Comparison of ENCODE assay signal across 13 mouse cellular contexts in genomic region chr1:131068011-131068727, GRCm38 (mm10). TPM values are rescaled to one million over a fixed set of nuclear protein-coding genes. Genes with fewer than 3 reads are reported as not detected.
A peak's percentile ranks its signal among the peaks of the same experiment; 100 is the strongest.
DNase-seq lines count a peak whose midpoint lies in the region; ATAC-seq and TF ChIP-seq lines count a peak whose summit lies in the region.
"Had no signal": no experiment of that assay in that cellular context is flagged by ENCODE, and none has a peak within 500 bp of the region (broad histone marks: within the 10 kb centered on the region; RNA-seq: fewer than 3 reads in every experiment).

No protein-coding gene starts in this region.

- no peak overlapping the region for H3K4me3 ChIP-seq in kidney, embryonic 16.5 days (ENCODE audit: low read length)
- H3K4me3 ChIP-seq in intestine, embryonic 16.5 days (ENCODE audit: low read length) = no peak overlapping the region
- no peak overlapping the region for H3K4me3 ChIP-seq in lung, adult 2 months (replicated peaks; ENCODE audit: extremely low read depth, low read depth, low read length)
- H3K4me3 ChIP-seq: forebrain, embryonic 15.5 days; midbrain, embryonic 15.5 days had no signal

- no peak for TF ChIP-seq CTCF in lung, adult 2 months (IDR thresholded peaks at IDR 0.05; ENCODE audit: insufficient read depth, low read length)

- 85% methylated on average over 10 of the region's 10 CpGs for WGBS in kidney, embryonic 16.5 days
- 84% methylated on average over 10 of the region's 10 CpGs for WGBS in intestine, embryonic 16.5 days
- 71% methylated on average over 10 of the region's 10 CpGs for WGBS in lung, adult 2 months

- no peak overlapping the region for H3K9ac ChIP-seq in kidney, embryonic 16.5 days (replicated peaks; ENCODE audit: low read length)
- no peak overlapping the region for H3K9ac ChIP-seq in intestine, embryonic 16.5 days (ENCODE audit: low read depth, low read length)
- H3K9ac ChIP-seq: forebrain, embryonic 15.5 days; midbrain, embryonic 15.5 days had no signal

- H3K36me3 ChIP-seq in kidney, embryonic 16.5 days (ENCODE audit: insufficient read depth, low read length) = no peaks in the 10 kb centered on the region; the same call in 1 of the 2 replicates
- no peaks in the 10 kb centered on the region for H3K36me3 ChIP-seq in intestine, embryonic 16.5 days (ENCODE audit: control insufficient read depth, insufficient read depth, low read length)
- H3K36me3 ChIP-seq: forebrain, embryonic 15.5 days; midbrain, embryonic 15.5 days had no signal

- peaks cover 16% of the 10 kb centered on the region for H3K4me1 ChIP-seq in kidney, embryonic 16.5 days (ENCODE audit: insufficient read depth, low read length)
- H3K4me1 ChIP-seq in intestine, embryonic 16.5 days (ENCODE audit: control insufficient read depth, insufficient read depth, low read length) = peaks cover 17% of the 10 kb centered on the region; the same call in 1 of the 2 replicates
- peaks cover 7% of the 10 kb centered on the region; the same call in 1 of the 2 replicates for H3K4me1 ChIP-seq in lung, adult 2 months (ENCODE audit: control insufficient read depth, insufficient read depth, low read length)

- DNase-seq in kidney, adult 11 months = peak; percentile 69
- DNase-seq in c-Kit-positive CD71-positive TER-119-negative erythroid progenitor cells, embryonic 14.5 days (ENCODE audit: low read depth) = peak; percentile 61
- DNase-seq in lung, adult 2 months = no peak
- DNase-seq in thymus, postnatal 25 days = no peak
- DNase-seq in ovary, postnatal 10 days (ENCODE audit: low spot score) = no peak
- DNase-seq: lung, adult 18-20 months; spleen, adult 18-20 months; thymus, postnatal 4 days had no signal

- no peak overlapping the region for H3K4me2 ChIP-seq in kidney, embryonic 16.5 days (replicated peaks; ENCODE audit: low read depth, low read length)
- no peak overlapping the region for H3K4me2 ChIP-seq in intestine, embryonic 16.5 days (ENCODE audit: low read depth, low read length)
- H3K4me2 ChIP-seq: forebrain, embryonic 15.5 days; midbrain, embryonic 15.5 days had no signal

- H3K27me3 ChIP-seq in kidney, embryonic 16.5 days (ENCODE audit: insufficient read depth, low read length) = no peaks in the 10 kb centered on the region
- no peaks in the 10 kb centered on the region for H3K27me3 ChIP-seq in intestine, embryonic 16.5 days (replicated peaks; ENCODE audit: control insufficient read depth, insufficient read depth, low read length)
- H3K27me3 ChIP-seq: forebrain, embryonic 15.5 days; midbrain, embryonic 15.5 days had no signal

- no peak overlapping the region for H3K27ac ChIP-seq in kidney, embryonic 16.5 days (ENCODE audit: low read length)
- no peak overlapping the region for H3K27ac ChIP-seq in intestine, embryonic 16.5 days (ENCODE audit: low read length)
- H3K27ac ChIP-seq: forebrain, embryonic 15.5 days; midbrain, embryonic 15.5 days had no signal

- no peaks in the 10 kb centered on the region for H3K9me3 ChIP-seq in kidney, embryonic 16.5 days (ENCODE audit: low read length)
- H3K9me3 ChIP-seq in intestine, embryonic 16.5 days (ENCODE audit: control insufficient read depth, low read length) = no peaks in the 10 kb centered on the region
- H3K9me3 ChIP-seq: forebrain, embryonic 15.5 days; midbrain, embryonic 15.5 days had no signal

- ATAC-seq in kidney, embryonic 16.5 days (ENCODE audit: low FRiP score, low TSS enrichment) = no peak
- peak; percentile 70 for ATAC-seq in intestine, embryonic 16.5 days
- ATAC-seq in megakaryocyte, adult 5-6 weeks (ENCODE audit: poor library complexity, severe bottlenecking) = peak; percentile 69
- ATAC-seq: forebrain, embryonic 15.5 days; midbrain, embryonic 15.5 days had no signal

- no peak for TF ChIP-seq POLR2A in lung, adult 2 months (IDR thresholded peaks at IDR 0.05; ENCODE audit: borderline replicate concordance, extremely low read depth, low read depth, low read length)

RNA-seq across cellular contexts. Expression of gene Mapkapk2, which starts 29.5 kb away (rescaled TPM):
- 26.5 and 43.9 TPM in 2 replicates for polyA plus RNA-seq in kidney, embryonic 16.5 days (2015; fragmentation: Nextera tagmentation; extraction: Ambion mirVana)
- 13.1 and 23.5 TPM in 2 replicates for polyA plus RNA-seq in intestine, embryonic 16.5 days (2015; fragmentation: Nextera tagmentation; extraction: Ambion mirVana)
- 210 and 215 TPM in 2 replicates for total RNA-seq in megakaryocyte, adult 5-6 weeks (2015)
- total RNA-seq in megakaryocyte, adult 5-6 weeks (2017) = 210 and 216 TPM in 2 replicates
- 91.4 and 120 TPM in 2 replicates for polyA plus RNA-seq in lung, adult 2 months (2012; rRNA removed)

RNA-seq across cellular contexts. Expression of gene Il10, which starts 48.5 kb away (rescaled TPM):
- not detected in 2 replicates for polyA plus RNA-seq in kidney, embryonic 16.5 days (2015; fragmentation: Nextera tagmentation; extraction: Ambion mirVana)
- polyA plus RNA-seq in intestine, embryonic 16.5 days (2015; fragmentation: Nextera tagmentation; extraction: Ambion mirVana) = not detected in 2 replicates
- not detected in 2 replicates for total RNA-seq in megakaryocyte, adult 5-6 weeks (2015)
- 0.49 TPM in 1 of 2 replicates, not detected in the other for total RNA-seq in megakaryocyte, adult 5-6 weeks (2017)
- polyA plus RNA-seq in lung, adult 2 months (2012; rRNA removed) = 0.08 TPM in 1 of 2 replicates, not detected in the other
- polyA plus RNA-seq: forebrain, embryonic 15.5 days; midbrain, embryonic 15.5 days had no signal

Comparison
In these comparisons a context has a peak if more than half of its experiments do, and no peak if none do; other contexts are left out.
1. DNase-seq: peak in kidney, adult 11 months (single experiment) and c-Kit-positive CD71-positive TER-119-negative erythroid progenitor cells, embryonic 14.5 days (single experiment); none in lung, adult 2 months (single experiment), thymus, postnatal 25 days (single experiment) and ovary, postnatal 10 days (single experiment).